Mouse (Mus musculus): ENCODE results near the gene Zfp652.

Zfp652 gene

GRCm38 (mm10) chr11:95768244-95768643, 55.8 kb downstream of the Zfp652 start:
- no peak for DNase-seq

GRCm38 (mm10) chr11:95769208-95769607, 56.7 kb downstream of the Zfp652 start:
- no peak for DNase-seq

DNA sequence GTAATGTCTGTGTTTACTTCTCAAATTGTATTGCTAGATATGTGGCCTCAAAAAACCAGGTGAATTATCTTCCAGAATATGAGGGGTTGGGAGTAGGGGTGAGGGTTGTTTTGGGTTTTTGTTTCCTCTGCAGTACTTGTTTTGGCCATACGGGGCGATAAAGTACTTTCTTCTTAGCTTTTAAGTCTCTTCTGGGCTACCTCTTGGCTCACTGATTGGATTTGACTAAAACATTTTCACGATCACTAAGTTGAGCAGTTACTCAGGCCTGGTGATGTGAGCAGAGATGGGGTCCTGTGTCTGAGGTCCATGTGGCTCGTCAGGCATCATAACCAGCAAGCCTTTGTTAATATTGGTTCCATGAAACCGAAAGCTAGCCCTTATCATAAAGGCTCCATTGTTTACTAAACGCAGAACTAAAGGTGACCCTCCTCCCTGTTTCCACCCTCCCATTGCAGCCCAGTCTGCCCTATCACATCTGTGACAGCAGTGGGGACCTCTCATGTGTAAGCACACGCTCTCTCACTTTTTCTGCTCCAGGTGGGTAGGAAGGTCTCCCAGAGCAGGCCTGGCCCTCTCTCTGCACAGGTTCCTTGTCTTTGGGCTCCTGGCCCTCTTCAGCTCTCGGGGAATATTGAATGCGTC, 58.4 kb downstream of the Zfp652 start:
- peak; percentile 60 to 72 for DNase-seq

DNA sequence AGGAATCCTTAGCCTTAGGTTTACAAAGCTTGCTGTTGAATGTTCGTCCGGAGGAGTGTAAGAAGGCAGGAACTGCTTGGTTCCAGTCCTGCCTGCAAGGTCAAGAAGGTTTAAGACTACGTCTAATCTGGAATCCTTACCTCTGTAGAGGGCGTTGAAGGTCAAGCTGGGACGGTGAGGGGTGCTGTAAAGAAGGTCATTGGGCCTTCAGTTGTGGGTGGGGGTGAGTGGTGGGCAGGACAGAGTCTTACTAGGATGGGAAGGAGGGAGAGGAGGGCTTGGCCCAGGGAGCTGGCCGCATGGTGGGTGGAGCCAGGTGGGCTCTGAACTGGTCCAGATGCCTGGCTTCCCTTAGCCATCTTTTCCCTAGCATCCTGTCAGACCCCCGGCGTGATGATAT, 59.2 kb downstream of the Zfp652 start:
- no peak for DNase-seq

GRCm38 (mm10) chr11:95773264-95773663, 60.8 kb downstream of the Zfp652 start:
- DNase-seq = no peak

GRCm38 (mm10) chr11:95777323-95778297, 65.1 kb downstream of the Zfp652 start:
- DNase-seq = peak; percentile 44 to 53

GRCm38 (mm10) chr11:95778831-95779251, 66.4 kb downstream of the Zfp652 start:
- peak in 1 of 2 experiments; percentile 42 for DNase-seq

- no peak for DNase-seq
Observed at GRCm38 (mm10) chr11:95779366-95779765, 66.9 kb downstream of the Zfp652 start.

DNA sequence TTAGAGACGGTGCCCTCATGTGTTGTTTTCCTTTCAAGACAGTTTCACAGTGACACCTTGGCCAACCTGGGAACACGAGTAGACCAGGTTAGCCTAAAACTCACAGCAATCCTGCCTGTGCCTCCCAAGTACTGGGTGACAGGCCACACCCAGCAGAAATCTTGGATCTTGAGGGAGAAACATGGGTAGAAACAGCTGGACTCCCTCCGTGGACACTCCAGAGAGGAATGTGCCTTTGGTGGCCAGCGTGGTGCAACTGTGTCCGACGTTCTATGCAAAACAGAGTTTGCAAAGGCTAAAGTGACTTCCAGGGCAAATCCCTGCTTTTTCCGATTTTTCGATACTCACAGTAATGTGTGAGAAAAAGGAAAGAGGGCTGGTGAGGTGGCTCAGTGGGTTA, 68.0 kb downstream of the Zfp652 start:
- no peak for DNase-seq

GRCm38 (mm10) chr11:95781557-95781956, 69.1 kb downstream of the Zfp652 start:
- DNase-seq = no peak

DNA sequence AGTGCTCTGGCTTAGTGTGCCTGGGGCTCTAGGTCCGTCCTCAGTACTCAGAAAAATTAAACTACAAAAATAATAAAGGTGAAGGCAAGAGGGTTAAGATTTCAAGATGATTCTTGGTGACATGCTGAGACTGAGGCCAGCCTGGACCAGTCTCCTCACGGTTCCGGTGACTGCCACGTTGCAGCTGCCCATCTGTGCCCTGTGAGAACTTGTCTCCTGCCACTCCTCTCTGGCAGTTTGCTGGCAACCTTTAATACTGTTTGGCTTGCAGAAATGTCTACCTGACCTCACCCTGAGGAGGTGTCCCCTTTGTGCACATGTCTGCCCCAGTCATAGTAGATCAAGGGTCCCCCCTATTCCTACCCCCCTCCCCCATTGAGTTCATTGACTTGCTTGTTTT, 71.0 kb downstream of the Zfp652 start:
- no peak for DNase-seq

GRCm38 (mm10) chr11:95783958-95784357, 71.5 kb downstream of the Zfp652 start:
- no peak for DNase-seq

- peak in 1 of 2 experiments; percentile 44 for DNase-seq
Observed at GRCm38 (mm10) chr11:95785675-95786074, 73.2 kb downstream of the Zfp652 start.

DNA sequence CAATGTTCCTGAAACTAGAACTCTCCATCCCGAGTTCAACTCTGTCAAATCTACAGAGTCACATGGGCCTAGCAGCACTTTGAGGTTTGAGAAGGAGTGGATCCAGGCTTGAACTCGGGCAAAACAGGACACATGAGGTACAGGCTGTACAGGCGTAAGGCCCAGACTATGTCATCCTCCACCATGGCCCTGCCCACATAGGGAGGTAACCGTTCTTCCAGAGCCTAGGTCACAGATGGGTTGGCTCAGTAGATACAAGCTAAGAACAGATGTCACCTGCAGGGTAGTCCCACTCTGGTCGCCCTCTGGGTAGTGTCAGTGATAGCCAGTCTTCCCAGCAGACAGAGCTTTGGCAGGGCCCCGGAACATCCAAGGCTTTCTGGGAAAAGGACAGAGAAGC, 74.0 kb downstream of the Zfp652 start:
- DNase-seq = no peak

GRCm38 (mm10) chr11:95789451-95789891, 77.0 kb downstream of the Zfp652 start:
- DNase-seq = no peak

- DNase-seq = peak; percentile 66 to 76
Observed at GRCm38 (mm10) chr11:95791787-95792186, 79.3 kb downstream of the Zfp652 start.

DNA sequence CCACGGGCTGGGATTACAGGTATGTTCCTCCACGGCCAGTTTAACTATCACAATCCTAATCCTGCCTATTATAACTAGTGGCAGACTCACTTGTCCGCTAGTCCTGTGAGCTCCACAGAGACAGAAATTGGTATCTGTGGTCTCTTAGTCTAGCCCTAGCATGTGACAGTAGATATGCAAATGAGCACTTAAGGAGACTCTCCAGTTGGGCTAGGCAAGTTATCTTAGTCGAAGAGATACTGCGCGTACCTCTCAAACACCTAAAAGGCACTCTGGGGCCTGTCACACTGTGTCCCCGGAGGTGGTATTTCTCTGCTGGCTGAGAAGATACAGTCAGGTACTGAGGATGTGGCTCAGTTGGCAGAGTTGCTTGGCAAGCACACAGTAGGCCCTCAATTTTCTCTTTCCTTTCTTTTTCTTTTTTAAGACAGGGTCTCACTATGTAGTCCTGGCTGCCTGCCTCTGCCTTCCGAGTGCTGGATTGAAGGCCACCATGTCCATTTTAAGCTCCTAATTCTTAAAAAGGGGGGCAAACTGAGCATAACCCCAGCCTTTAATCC, 80.6 kb downstream of the Zfp652 start:
- no peak for DNase-seq

DNA sequence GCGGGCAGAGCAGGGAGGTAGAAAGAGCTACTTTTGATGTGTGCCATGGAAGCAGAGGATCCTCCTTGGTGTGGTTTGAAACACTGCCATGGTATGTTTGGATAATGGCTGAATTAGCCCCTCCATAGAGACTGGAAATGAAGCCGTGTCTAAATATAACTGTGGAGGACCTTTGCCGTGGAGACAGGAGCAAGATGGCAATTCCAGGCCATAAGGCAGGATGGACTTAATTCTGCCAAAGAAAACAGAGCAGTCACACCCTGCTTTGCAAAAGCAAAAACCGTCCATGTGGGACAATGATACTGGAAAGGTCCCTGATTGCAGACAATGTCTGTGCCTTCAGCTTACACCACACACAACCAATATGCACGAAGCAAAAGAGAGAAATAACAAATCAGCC, 81.7 kb downstream of the Zfp652 start:
- no peak for DNase-seq

DNA sequence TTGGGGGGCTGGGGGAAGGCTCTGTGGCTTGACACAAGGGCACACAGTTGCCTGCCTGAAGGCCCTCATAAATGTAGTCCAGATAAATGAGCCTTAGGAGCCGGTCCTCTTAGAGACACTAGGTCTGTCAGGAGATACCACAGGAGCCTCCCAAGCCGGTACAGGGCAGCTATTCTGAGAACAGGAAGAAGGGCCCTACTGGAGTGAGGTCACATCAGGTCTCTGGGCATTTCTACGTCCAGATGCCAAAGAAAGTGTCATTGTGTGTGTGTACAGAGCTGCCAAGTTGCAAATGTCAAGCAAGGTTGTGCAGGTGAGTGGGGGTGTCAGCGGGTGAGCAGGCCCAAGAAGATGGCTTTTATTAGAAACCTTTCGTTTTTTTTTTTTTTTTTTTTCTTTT, 83.1 kb downstream of the Zfp652 start:
- no peak for DNase-seq

- no peak for DNase-seq
Observed at GRCm38 (mm10) chr11:95805010-95805409, 92.5 kb downstream of the Zfp652 start.

- DNase-seq = no peak
Observed at GRCm38 (mm10) chr11:95805527-95805926, 93.1 kb downstream of the Zfp652 start.

GRCm38 (mm10) chr11:95807884-95808283, 95.4 kb downstream of the Zfp652 start:
- no peak for DNase-seq

- DNase-seq = no peak
Observed at GRCm38 (mm10) chr11:95808448-95809011, 96.1 kb downstream of the Zfp652 start.
